Mouse (Mus musculus): Measurements from ENCODE around the gene Hspb9.
A peak's percentile ranks its signal among the peaks of the same experiment; 100 is the strongest.

Hspb9 gene

DNA sequence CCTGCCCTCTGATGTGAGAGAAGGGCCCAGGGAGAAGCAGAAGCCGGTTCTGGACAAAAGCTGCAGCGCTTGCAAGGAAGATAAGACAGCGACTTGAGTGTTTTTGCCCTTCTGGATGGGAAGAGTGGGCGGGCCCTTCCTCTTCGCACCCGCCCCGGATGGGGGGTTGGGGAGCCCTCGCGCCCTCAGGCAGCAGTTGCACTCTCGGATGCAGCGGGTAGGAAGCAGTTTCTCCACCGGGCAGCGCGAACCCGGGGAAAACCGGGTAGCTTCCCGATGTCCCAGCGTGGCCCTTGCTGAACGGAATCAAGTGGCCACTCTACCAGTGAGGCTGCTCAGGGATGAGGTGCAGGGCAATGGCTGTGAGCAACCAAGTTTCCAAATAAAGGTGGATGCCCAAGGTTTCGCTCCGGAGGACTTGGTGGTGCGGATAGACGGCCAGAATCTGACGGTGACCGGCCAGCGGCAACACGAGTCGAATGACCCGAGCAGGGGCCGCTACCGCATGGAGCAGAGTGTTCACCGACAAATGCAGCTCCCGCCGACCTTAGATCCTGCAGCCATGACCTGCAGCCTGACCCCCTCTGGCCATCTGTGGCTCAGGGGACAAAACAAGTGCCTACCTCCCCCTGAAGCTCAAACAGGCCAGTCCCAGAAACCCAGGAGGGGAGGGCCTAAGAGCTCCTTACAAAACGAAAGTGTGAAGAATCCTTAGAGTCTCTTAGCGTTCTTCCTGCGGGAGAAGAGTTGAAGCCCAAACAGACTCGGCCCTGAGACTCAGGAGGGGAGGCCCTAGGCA, at the start of gene Hspb9:
Hspb9 (plus strand) TSS at position 116 of the 799 bp plus-strand sequence.
- DNase-seq (ENCODE audit: low read depth, low spot score) = peak; percentile 92

DNA sequence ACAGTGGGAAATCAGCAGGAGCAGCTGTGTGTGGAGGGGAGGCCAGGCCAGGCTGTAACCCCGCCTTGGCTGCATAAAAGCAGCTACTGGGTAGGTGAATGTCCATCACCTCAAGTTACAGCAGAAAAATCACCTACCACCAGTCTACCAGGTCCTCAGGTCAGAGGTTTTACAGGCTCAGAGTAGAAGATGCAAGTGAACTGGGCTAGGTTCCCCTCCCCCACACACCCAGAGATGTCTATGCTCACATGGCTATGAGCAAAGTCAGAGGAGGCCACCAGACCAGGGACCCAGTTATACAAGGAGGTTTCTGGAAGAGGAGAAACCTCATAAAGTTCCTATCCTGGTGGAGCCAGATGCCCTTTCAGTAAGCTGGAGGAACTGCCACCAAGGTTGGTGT, 42.6 kb upstream of the Hspb9 start:
- DNase-seq (ENCODE audit: low read depth, low spot score) = no peak

DNA sequence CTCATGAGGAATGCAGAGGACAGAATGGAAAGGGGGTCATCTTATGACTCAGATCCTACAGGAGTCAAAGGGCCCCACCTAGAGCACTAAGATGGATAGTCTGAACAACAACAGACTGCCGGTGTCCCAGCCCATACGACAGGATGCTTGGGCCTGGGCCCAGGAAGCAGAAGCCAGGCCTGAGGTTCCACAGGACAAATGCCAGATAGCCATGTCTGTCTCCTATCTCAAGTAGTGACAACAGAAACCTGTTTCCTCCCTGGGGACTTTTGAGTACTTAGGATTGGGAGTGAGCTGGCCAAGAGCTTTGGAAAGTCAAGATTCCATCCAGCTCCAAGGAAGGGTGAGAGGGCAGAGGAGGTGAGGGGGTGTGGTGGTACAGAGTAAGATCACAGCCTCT, 41.7 kb upstream of the Hspb9 start:
- DNase-seq (ENCODE audit: low read depth, low spot score) = no peak

DNA sequence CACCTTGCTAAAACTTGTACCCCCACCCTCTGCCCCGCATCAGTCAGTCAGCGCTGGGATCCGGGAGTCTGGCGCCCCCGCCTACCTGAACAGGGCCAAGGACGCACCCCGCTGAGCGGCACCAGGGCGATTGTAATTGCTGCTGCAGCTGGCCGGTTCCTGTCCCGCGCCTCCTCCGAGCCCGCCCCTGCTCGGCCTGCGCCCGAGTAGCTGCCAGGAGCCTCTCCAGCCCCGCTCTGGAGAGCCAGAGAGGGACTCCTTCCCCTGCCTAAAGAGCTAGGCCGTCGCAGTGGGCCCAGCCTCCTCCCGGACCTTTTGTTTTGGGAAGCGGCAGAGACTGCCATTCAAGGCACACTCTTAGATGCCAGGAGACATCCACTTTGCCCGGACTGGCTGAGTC, 40.5 kb upstream of the Hspb9 start:
- peak; percentile 51 for DNase-seq (ENCODE audit: low read depth, low spot score)

DNA sequence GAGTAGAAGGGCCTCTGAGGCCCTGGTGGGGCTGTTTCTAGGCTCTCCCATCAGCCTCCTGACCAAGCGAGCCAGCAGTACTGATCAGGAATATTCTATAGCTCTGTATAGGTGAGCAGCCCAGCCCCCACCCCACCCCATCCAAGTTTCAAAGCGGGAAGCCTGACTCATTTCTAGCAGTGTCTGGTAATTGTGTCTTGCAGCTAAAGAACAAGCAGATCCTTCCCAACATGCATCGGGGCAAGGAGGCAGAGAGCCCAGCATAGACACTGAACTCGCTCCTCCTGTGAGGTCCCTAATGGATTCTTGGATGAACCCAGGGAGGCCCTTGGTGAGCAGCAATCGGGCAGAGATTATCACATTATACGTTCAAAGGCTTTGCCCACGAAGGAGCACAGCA, 35.8 kb upstream of the Hspb9 start:
- DNase-seq (ENCODE audit: low read depth, low spot score) = no peak

DNA sequence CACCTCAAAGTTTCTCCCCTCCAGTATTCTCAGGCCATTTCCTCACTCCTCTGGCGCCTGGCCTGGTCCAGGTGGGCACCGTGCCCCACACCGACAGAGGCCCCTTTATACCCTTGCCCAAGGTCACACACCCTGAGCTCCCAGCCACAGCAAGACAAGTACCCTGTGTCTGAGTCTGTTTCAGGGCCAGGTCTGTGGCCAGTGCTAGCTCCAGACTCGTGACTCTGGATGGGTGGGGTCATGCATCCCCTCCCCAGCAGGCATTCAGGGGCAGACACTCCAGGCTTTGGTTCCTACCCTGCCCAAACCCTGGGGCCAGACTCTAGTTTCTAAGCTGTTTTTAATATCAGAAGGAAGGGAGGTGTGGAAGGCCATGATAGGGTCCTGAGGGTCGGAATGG, 31.8 kb upstream of the Hspb9 start:
- peak; percentile 19 for DNase-seq (ENCODE audit: low read depth, low spot score)

DNA sequence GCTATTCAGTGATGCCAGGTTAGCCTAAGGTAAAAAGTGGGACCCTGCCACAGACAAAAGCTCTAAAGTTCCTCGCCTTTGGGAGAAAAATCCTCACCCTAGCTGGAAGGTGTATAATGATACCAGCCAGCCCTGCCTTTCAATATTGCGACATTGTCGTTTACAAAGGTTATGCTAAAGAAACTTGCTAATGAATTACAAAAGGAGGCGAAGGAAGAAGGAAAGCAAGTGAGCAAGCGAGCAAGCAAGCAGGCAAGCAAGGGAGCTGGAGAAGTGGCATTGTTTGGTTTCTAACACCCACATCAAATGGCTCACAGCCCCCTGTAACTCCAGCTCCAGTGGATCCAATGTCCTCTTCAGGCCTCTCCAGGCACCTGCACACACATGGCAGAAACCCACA, 31.1 kb upstream of the Hspb9 start:
- DNase-seq (ENCODE audit: low read depth, low spot score) = peak; percentile 75

DNA sequence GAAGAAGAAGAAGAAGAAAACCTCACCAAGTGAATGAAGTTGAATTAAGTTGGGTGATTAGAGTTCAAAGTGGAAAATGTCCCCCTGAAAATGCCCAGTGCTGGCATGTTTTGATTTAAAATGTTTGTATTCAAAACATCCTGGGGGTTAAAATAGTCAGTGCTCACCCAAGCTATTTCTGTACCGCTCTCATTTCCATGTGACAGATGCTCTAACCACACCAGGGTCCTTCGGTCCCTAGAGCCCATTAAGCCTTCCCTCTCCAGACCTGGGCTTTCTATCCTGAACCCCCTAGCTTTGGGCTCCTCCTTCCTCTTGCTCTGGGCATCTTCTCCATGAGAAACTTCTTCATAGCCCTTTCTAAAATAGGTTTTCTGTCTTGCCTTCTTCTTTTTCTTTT, 29.6 kb upstream of the Hspb9 start:
- DNase-seq (ENCODE audit: low read depth, low spot score) = no peak

DNA sequence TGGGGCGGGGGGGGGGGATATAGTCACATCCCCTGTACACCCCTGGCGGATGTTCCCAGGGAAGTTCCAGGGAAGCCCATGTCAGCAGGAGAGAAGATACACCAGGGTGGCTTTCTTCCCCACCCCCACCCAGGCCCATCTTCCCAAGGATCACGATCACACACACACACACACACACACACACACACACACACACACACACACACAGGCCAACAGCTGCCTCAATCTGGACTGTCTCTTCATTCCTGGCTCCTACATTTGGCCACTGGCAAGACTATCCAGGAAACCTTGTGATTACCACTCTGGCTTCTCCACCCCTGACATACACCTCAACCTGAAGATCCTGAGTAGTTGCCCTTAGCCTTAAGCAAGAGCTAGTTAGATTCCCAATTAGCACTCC, 28.3 kb upstream of the Hspb9 start:
- DNase-seq (ENCODE audit: low read depth, low spot score) = no peak

DNA sequence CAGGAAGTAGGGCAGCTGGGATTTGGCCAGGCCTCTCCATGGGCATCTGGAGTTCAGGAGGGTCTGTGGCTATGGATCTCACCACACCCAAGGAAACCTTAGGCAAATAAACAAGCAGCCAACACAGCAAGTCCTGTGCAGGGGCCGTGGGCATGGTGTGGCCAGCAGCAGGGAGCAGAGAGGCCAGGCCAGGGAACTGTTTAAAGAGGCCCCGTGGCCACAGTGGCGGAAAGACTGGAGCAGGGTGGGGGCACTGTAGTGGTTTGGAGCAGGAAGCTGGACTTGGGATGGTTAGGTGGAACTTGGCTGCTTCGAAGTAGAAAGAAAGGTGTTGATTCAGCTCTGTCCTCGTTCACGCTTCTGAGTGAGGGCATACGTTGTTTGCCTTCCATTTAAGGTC, 26.4 kb upstream of the Hspb9 start:
- no peak for DNase-seq (ENCODE audit: low read depth, low spot score)

DNA sequence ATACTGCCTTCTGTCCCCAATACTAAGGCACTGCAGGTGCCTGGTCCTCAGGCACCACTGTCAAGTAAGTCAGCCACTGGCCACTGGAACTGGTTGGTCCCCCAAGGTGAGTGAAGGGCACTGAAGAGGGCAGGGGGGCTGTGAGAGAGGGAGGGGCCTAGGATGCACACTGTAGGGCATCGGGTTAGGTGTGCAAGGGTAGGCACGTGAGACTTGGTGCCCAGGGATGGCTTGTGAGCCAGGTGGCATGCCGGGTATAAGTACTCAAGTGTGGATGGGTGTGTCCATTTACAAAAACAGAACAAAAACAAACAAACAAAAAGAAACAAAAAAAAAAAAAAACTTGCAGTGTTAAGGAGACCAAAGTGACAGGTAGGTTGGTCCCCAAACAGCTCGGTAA, 25.2 kb upstream of the Hspb9 start:
- no peak for DNase-seq (ENCODE audit: low read depth, low spot score)

DNA sequence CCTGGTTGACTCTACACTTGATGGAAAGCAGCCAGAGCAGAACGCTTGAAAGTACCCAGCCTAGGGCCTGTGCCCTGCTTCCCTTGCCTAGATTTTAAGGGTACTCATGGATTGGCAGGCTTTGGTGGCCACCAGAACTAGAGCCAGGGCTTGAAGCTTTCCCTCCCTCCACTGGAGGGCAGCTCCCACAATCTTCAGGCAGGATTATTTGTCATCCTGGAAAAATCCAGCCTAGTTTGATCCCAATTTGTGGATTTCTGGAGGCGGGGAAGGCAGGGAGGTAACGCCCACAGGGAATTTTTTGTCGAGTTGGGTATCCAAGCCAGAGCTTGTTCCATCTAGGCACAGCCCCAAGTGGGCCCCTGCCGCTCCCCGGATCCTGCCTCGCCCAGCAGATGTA, 23.3 kb upstream of the Hspb9 start:
- no peak for DNase-seq (ENCODE audit: low read depth, low spot score)

DNA sequence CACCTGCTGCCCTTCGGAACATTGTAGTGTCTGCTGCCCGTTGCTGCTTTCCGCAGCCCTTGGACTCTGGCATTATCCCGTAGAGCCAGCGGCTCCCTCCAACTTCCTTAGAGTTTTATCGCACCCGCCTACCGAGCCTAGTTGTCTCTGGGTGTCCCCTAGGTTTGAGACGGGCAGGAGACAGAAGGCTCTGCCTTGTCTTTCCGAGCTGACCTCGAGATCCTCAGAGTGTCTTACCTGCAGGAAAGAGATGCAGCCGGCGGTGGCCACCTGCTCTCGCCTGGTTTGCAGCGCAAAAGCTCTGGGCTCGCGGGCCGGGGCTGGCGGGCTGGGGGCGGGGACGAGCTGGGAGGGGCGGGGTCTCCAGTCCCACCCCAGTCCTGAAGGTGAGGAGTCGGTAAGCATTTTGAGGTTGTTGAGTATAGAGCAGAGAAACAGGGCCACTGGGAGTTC, 21.5 kb upstream of the Hspb9 start, which contains the start of gene Zfp385c:
Zfp385c (minus strand) TSS at position 292 of the 453 bp plus-strand sequence.
- peak; percentile 55 for DNase-seq (ENCODE audit: low read depth, low spot score)

DNA sequence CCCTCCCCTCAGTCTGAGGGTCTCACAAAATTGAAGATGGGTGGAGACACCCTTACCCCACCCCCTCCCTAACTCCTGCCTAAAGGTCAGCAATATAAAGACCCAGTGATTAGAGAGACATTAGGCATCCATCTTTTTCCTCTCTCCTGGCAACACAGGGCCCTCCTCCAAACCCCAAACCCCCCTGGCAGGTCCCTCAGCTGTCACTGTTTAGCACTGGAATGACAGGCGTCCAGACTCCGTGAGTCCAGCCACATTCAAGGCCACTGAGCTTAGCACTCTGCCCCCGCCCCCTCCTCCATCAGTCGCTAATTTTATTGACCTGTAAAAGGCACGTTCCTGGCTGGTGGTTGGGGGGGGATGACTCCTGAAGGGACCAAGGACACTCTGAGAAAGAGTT, 20.5 kb upstream of the Hspb9 start:
- no peak for DNase-seq (ENCODE audit: low read depth, low spot score)

DNA sequence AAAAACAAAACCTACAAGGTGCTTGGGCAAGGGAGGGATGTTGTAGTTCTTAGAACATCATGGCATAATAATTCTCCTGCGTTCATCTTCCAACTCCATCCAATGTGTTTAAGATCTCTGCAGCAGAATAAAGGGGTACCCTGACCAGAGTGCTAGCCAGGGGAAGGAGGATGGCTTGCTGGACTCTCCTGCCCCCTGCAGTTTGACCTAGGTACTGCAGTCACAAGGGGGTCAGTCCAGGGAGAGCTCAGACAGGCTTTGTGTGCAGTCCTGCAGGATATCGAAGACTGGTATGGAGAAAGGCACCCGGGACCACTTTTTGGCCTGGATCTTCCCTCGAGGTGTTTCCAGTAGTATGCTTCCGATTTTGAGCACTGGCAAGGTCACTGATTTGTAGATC, 18.7 kb upstream of the Hspb9 start:
- DNase-seq (ENCODE audit: low read depth, low spot score) = peak; percentile 73

DNA sequence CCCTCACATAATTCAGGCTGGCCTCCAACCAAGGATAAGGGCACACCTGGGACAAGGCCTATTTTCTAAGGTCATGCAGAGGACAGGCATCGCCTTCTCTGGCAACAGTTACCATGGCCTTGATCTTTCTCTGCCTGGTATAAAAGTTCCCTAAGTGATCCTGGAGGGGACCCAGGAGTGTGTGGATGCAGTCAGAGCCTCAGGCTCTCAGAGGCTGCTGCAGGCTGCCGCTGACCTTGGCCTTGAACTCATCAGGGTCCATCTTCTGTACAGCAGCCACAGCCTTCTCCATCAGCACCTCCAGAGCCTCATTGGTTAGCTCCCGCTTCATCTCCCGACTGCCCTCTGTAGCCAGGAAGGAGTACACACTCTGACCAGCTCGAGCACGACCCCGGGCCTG, 15.7 kb upstream of the Hspb9 start:
- DNase-seq (ENCODE audit: low read depth, low spot score) = no peak

DNA sequence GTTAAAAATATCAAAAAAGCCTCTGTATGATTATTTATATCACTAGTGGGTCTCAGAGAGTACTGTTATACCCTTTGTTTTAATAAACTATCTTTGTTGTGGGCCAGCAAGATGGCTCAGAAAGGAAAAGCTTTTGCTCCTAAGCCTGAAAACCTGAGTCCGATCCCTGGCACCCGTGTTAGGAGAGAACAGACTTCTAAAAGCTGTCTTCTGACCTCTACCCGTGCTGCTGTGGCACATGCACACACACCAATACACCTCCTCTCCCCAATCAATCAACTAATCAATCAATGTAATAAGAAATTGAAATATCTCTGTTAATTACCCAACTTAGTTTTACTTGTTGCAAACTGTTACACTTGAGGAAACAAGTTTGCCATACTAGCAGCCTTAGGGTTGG, 12.9 kb upstream of the Hspb9 start:
- no peak for DNase-seq (ENCODE audit: low read depth, low spot score)

DNA sequence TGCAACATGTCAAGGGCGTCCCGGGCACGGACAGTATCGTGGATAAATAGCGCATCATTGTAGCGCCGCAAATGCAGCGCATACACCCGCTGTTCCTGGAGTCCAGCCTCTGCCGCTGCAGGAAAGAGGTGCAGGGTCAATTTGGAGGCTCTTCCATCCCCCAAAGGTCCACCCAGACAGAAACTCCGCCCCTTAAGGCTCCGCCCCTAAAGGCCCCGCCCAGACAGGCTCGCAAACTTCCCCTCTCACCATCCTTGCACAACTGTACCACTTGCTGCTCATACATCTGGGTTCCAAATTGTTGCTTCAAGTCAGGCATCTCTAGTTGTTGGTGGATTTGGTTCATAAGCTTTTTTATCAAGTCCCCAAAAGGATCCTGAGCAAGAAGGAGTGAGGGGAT, 12.3 kb upstream of the Hspb9 start:
- peak; percentile 79 for DNase-seq (ENCODE audit: low read depth, low spot score)

DNA sequence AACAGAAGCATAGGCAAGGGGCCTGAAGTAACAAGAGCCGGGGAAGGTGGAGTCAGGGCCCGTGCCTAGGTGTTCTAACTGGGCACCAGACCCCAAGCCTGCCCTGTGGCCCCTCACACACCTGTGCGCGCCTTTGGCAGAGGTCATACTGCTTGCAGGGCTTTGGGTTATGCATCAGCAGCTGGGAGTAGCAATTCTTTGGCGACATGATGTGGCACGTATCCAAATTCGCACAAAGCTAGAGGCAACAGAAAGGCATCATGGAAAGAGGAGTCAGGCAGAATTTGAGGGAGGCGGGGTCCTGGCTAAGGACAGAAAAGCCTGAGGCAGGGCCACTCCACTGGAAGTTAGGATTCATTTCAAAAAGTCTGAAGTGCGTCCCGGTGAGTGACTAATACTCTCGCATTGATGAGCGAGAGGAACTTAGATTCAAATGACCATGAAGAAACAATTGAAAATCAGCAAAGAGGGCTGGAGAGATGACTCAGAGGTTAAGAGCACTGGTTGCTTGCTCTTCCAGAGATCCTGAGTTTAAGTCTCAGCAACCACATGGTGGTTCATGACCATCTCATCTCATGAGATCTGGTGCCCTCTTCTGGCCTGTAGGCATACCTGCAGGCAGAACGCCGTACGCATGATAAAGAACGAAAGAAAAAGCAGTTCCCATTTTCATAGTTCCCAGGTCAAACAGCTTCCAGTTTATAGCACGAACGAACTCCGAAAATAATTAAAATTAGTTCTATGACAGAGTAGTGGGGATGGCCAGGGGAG, 11.4 kb upstream of the Hspb9 start:
- peak; percentile 87 for DNase-seq (ENCODE audit: low read depth, low spot score)

DNA sequence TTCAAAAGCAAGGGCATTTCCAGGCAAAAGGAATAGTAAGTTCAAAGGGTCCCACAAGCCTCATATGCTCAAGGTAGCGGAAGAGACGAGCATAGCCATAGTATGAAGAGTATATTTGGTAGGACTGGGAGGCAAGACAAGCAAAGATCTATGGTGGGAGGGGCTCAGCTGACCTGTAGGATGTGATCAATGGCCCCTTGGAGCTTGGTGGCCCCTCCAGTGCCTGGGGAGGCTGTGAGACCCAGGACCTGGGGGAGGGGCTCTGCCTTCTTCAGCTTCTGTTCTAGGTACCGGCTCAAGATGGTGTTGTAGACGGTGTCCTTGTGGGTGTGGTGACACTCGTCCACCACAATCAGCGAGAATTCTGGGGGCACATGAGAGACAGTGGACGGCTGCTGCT, 10.7 kb upstream of the Hspb9 start:
- no peak for DNase-seq (ENCODE audit: low read depth, low spot score)

DNA sequence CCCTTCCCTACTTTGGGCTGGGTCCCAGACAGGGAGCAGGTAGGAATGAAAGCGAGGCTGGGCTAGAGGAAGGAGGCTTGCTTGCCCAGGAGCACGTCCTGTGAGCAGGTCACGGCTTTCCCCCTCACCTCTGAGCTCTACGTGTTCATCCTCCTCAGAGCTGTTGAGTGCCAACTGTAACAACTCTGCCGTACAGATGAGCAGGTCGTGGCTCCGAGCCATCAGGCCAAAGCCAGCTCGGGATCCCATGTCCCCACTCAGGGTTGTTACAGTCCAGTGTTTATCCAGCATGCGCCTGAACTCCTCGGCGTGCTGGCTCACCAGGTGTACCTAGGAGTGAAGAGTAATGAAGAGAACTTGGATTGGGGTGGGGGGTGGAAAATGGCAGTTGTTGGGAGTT, 10.3 kb upstream of the Hspb9 start:
- DNase-seq (ENCODE audit: low read depth, low spot score) = no peak

DNA sequence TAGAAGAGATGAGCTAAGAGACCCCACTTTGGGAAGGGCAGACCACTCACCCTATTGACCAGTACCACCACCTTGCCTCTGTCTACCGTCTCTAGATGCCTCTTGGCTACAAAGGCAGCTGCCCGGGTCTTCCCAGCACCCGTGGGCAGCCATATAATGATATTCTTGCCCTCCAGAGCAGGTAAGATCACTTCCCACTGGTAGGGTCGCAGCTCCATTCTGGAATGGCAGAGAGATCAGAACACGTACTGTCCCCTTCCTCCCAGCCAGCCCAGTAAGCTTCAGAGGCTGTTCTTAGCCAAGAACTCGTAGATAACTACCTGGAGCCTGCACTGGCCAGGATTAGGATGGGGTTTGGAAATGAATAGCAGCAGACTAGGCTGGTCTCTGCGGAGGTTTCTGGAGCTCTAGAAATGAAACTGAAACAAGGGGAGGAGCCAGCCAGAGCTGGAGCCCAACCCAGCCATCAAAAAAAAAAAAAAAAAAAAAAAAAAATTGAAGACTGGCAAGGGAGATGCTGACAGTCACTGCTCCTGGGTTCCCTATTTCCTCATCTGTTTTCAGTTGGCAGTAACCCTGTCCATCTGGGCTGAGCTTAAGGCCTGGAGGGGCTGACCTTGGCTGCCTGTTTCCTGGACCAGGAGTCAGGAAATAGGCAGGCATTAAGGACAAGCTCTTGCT, 9.7 kb upstream of the Hspb9 start, which contains the start of gene Dhx58:
Dhx58 (minus strand) TSS at position 421 of the 681 bp plus-strand sequence.
- DNase-seq (ENCODE audit: low read depth, low spot score) = no peak
